Mouse (Mus musculus) neural tube, embryonic 12.5 days (tissue): ENCODE measurements around the gene Pbx1. TPM values are rescaled to one million over a fixed set of nuclear protein-coding genes. Genes with fewer than 3 reads are reported as not detected.

ENCODE experiments used
- ATAC-seq: fragments of 200-750 bp; cut with Nextera tagmentation; 2 replicates; pipeline ENCODE4 v1.8.0; 2017; ENCODE audit warnings: low read depth, mild to moderate bottlenecking, moderate TSS enrichment, moderate library complexity; ENCODE audit not compliant: low FRiP score
- H3K27ac ChIP-seq: fragments of 300-500 bp; sonication (generic); 2 replicates; pipeline ENCODE4 v1.5.1; 2016
- H3K27me3 ChIP-seq: fragments of 300-500 bp; sonication (generic); replicated peaks from 2 replicates; pipeline ENCODE4 v1.6.1; 2016; ENCODE audit warnings: mild to moderate bottlenecking
- H3K36me3 ChIP-seq: fragments of 300-500 bp; sonication (generic); 2 replicates; pipeline ENCODE4 v1.6.1; 2016; ENCODE audit warnings: mild to moderate bottlenecking
- H3K4me1 ChIP-seq: fragments of 300-500 bp; sonication (generic); 2 replicates; pipeline ENCODE4 v1.6.1; 2016
- H3K4me2 ChIP-seq: fragments of 300-500 bp; sonication (generic); replicated peaks from 2 replicates; pipeline ENCODE4 v1.6.1; 2016; ENCODE audit warnings: mild to moderate bottlenecking
- H3K4me3 ChIP-seq: fragments of 300-500 bp; sonication (generic); 2 replicates; pipeline ENCODE4 v1.5.1; 2016
- H3K9ac ChIP-seq: fragments of 300-500 bp; sonication (generic); 2 replicates; pipeline ENCODE4 v1.6.1; 2016; ENCODE audit warnings: mild to moderate bottlenecking
- H3K9me3 ChIP-seq: fragments of 300-500 bp; sonication (generic); 2 replicates; pipeline ENCODE4 v1.6.1; 2016; ENCODE audit warnings: mild to moderate bottlenecking
- WGBS: fragments of 180-500 bp; shearing (Covaris S2); methylation state at CpG from one replicate; pipeline ENCODE4 v1.1.7; 2016; 5-methylcytosine and 5-hydroxymethylcytosine counted together
- polyA plus RNA-seq: library from polyadenylated mRNA; unstranded; fragments of >200 nt; fragmentation: Nextera tagmentation; extraction: Ambion mirVana; gene quantifications from 2 replicates; pipeline ENCODE4 v1.2.1, GENCODE M21; 2016

The Pbx1 gene
- polyA plus RNA-seq, 1 experiment from 2014 or later = 43.9 TPM

DNA sequence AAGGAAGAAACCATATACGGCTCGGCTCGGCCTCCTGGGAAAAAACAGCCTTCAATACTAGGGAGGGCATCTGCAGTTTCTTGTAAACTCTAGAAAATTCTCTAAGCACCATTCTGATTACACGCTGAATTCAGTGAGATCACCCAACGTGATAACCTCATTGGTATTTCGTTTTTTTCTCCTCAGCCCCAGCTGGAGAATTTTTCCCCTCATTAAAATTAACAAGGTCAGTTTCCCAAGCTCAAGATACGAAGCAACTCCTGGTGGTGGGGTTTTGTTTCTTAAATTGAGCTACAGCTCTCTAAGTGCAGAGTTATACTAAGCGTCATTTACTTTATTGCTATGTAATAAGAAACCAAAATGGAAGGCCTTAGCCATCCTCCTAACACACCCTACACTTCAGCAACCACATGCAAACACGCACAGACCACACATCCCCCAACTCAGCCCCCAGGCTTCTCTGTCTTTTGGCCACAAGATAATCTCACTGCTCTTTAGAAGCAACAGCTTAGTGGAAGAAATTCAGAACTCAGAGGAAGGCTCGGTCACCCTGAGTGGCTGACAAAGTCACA lies 76.0 kb downstream of the Pbx1 start:
- Histone ChIP-seq H3K4me2 (peak overlapping the region; percentile 58; the same call in 1 of the 2 replicates), H3K4me1 (peaks cover 85% of the 10 kb centered on the region), H3K9me3 (no peaks in the 10 kb centered on the region), H3K9ac (no peak overlapping the region), H3K4me3 (no peak overlapping the region), H3K27me3 (no peaks in the 10 kb centered on the region), H3K27ac (no peak overlapping the region), H3K36me3 (no peaks in the 10 kb centered on the region; the same call in 1 of the 2 replicates)
- no peak for ATAC-seq
- WGBS = 40% methylated on average over 10 of the region's 10 CpGs

GRCm38 (mm10) chr1:168354934-168355333 lies 77.1 kb downstream of the Pbx1 start:
- Histone ChIP-seq H3K9me3 (no peaks in the 10 kb centered on the region), H3K36me3 (no peaks in the 10 kb centered on the region; the same call in 1 of the 2 replicates), H3K4me1 (peaks cover 90% of the 10 kb centered on the region), H3K27me3 (no peaks in the 10 kb centered on the region), H3K27ac (no peak overlapping the region), H3K9ac (no peak overlapping the region), H3K4me3 (no peak overlapping the region), H3K4me2 (peak overlapping the region; percentile 10; the same call in 1 of the 2 replicates)
- ATAC-seq = no peak
- WGBS = 16% methylated on average over 4 of the region's 4 CpGs

GRCm38 (mm10) chr1:168348036-168348784 lies 83.9 kb downstream of the Pbx1 start:
- Histone ChIP-seq H3K27me3 (no peaks in the 10 kb centered on the region), H3K36me3 (no peaks in the 10 kb centered on the region; the same call in 1 of the 2 replicates), H3K4me2 (no peak overlapping the region), H3K27ac (no peak overlapping the region), H3K9me3 (no peaks in the 10 kb centered on the region), H3K9ac (no peak overlapping the region), H3K4me3 (no peak overlapping the region), H3K4me1 (peaks cover 58% of the 10 kb centered on the region)
- ATAC-seq = no peak
- WGBS = 33% methylated on average over 8 of the region's 8 CpGs

DNA sequence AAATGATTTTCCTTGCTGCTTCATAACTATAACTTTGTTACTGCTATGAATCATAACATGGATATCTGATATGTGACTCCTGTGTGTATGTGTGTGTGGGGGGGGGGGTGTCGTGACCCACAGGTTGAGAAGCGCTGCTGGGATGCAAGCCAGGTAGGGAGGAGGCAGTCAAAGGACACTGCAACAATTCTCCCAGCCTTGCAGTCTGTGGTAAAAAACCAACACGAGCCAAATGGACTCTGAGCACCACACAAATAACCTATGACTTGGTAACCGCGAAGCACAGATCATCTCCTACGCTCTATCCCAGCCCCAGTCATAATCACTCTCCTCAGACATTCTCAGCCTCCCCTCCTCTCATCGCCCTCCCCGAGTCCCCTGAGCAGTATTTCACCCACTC lies 87.2 kb downstream of the Pbx1 start:
- Histone ChIP-seq H3K27me3 (no peaks in the 10 kb centered on the region), H3K4me3 (no peak overlapping the region), H3K36me3 (no peaks in the 10 kb centered on the region), H3K9ac (no peak overlapping the region), H3K4me2 (no peak overlapping the region), H3K4me1 (peaks cover 55% of the 10 kb centered on the region), H3K9me3 (no peaks in the 10 kb centered on the region), H3K27ac (no peak overlapping the region)
- no peak for ATAC-seq
- WGBS = 68% methylated on average over 8 of the region's 8 CpGs

- Histone ChIP-seq H3K9ac (no peak overlapping the region), H3K27ac (no peak overlapping the region), H3K36me3 (no peaks in the 10 kb centered on the region), H3K4me2 (no peak overlapping the region), H3K4me1 (peaks cover 49% of the 10 kb centered on the region), H3K9me3 (no peaks in the 10 kb centered on the region), H3K27me3 (no peaks in the 10 kb centered on the region), H3K4me3 (no peak overlapping the region)
- WGBS = 88% methylated on average over 5 of the region's 5 CpGs
- ATAC-seq = no peak
Observed at GRCm38 (mm10) chr1:168344262-168344661, 87.8 kb downstream of the Pbx1 start.

- Histone ChIP-seq H3K9me3 (no peaks in the 10 kb centered on the region), H3K4me3 (no peak overlapping the region), H3K27me3 (no peaks in the 10 kb centered on the region), H3K4me2 (peak overlapping the region; percentile 48), H3K36me3 (no peaks in the 10 kb centered on the region), H3K9ac (peak overlapping the region; percentile 49), H3K27ac (peak overlapping the region; percentile 72), H3K4me1 (peaks cover 39% of the 10 kb centered on the region)
- WGBS = 46% methylated on average over 6 of the region's 6 CpGs
- ATAC-seq = 0 out of 2 replicates have a peak, but pooled peaks have one; percentile 8
Observed at GRCm38 (mm10) chr1:168342269-168342668, 89.8 kb downstream of the Pbx1 start.

GRCm38 (mm10) chr1:168341863-168342262 lies 90.2 kb downstream of the Pbx1 start:
- peak overlapping the region; percentile 49 for H3K9ac ChIP-seq
- H3K9me3 ChIP-seq = no peaks in the 10 kb centered on the region
- peaks cover 39% of the 10 kb centered on the region for H3K4me1 ChIP-seq
- peak; percentile 78 for ATAC-seq
- no peaks in the 10 kb centered on the region for H3K27me3 ChIP-seq
- no peak overlapping the region for H3K4me3 ChIP-seq
- WGBS = 8% methylated on average over 12 of the region's 12 CpGs
- H3K27ac ChIP-seq = peak overlapping the region; percentile 72
- H3K36me3 ChIP-seq = no peaks in the 10 kb centered on the region
- peak overlapping the region; percentile 48 for H3K4me2 ChIP-seq

DNA sequence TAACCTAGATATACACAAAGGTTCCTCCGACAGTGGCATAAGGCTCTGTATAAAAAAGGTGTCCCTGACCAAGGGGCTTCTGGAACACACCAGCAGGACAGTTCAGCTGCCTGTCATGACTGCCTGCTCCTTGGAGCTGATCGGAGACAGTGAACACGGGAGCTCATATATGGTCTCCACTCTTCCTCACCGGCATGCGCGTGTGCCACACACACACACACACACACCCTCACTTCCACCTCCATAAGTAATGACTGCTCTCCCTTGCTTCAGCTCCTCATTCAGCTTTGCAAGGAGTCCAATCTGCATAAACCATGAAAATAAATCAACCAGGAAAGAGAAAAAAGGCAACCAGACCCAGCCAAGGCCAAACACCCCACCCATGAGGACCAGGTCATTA lies 90.7 kb downstream of the Pbx1 start:
- Histone ChIP-seq H3K9me3 (no peaks in the 10 kb centered on the region), H3K4me1 (peaks cover 39% of the 10 kb centered on the region), H3K27me3 (no peaks in the 10 kb centered on the region), H3K27ac (peak overlapping the region; percentile 72), H3K4me3 (no peak overlapping the region), H3K36me3 (no peaks in the 10 kb centered on the region), H3K4me2 (peak overlapping the region; percentile 48), H3K9ac (peak overlapping the region; percentile 49; the same call in 1 of the 2 replicates)
- ATAC-seq = 0 out of 2 replicates have a peak, but pooled peaks have one; percentile 56
- 58% methylated on average over 6 of the region's 6 CpGs for WGBS

DNA sequence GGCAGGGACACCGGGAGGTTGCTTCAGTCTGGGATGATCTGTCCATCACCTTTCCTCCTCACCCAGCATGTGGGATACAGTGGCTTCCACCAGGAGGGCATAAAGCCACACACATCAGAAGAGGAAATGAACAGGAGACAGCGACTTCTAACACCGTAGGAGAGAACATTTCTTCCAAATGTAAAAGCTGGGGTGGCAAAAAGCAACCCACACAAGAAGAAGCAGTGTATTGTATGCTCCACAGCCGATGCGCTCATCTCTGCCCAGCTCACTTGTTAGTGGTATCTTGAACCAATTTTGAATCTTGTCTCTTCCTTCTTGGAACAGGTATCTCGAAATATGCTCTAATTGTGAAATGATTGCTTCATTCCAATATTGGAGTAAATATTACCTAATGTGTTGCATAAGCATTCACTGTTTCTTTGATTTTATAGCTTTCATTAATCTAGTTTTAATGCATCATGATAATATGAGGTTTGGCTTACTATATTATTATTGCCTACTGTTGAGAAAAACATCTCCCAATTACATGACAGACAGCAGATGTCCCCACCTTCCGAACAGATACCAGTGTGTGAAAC lies 95.7 kb downstream of the Pbx1 start:
- WGBS = 92% methylated on average over 7 of the region's 7 CpGs

DNA sequence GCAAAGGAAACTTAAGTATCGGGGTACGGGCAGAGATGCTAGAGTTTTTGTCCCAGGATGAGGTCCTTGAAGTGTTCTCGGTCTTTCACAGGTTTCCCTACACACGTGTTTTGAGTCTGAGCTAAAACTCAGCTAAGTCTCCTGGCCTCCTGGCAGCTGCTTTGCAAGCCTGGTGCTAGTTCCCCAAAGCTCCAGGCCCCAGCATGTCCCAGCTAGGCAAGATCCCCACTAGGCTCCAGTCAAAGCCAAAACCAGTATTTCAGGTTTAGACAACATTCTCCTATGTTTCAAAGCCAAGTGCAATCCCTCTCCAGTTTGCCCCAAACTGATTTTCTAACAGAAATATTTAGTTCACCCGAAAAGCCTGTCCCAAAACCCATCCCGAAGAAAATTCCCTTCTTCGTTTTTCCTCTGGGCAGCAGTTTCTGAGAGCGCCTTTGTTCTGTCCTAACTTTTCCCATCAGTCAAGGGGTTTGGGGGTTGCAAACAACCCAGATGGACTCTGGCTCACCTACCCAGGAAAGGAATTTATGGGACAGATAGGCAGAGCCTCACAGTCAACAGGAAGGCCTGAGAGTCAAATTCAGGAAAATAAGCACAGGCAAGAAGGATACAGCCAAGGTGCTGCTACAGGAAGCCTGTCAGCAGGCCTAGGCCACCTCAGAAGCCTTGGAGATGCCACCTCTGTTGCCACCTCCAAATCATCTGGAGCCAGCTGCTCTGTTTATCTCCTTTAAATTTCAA lies 97.1 kb downstream of the Pbx1 start:
- no peak overlapping the region for H3K27ac ChIP-seq
- WGBS = 93% methylated on average over 8 of the region's 8 CpGs
- no peaks in the 10 kb centered on the region for H3K27me3 ChIP-seq
- H3K4me2 ChIP-seq = no peak overlapping the region
- no peak overlapping the region for H3K4me3 ChIP-seq
- no peak overlapping the region for H3K9ac ChIP-seq
- peaks cover 10% of the 10 kb centered on the region for H3K4me1 ChIP-seq
- no peaks in the 10 kb centered on the region for H3K9me3 ChIP-seq
- ATAC-seq = no peak
- H3K36me3 ChIP-seq = peaks cover 5% of the 10 kb centered on the region; the same call in 1 of the 2 replicates

More for the DNA sequence above, 95.7 kb downstream of the Pbx1 start:
- peaks cover 5% of the 10 kb centered on the region; the same call in 1 of the 2 replicates for H3K36me3 ChIP-seq
- H3K27me3 ChIP-seq = no peaks in the 10 kb centered on the region
- no peak overlapping the region for H3K4me2 ChIP-seq
- no peak overlapping the region for H3K9ac ChIP-seq
- peaks cover 8% of the 10 kb centered on the region for H3K4me1 ChIP-seq
- ATAC-seq = no peak
- no peak overlapping the region for H3K27ac ChIP-seq
- H3K9me3 ChIP-seq = no peaks in the 10 kb centered on the region
- H3K4me3 ChIP-seq = no peak overlapping the region

- no peak overlapping the region for H3K9ac ChIP-seq
- H3K4me1 ChIP-seq = peaks cover 38% of the 10 kb centered on the region
Observed at GRCm38 (mm10) chr1:168332056-168332455, 100.0 kb downstream of the Pbx1 start.

GRCm38 (mm10) chr1:168328236-168328605 lies 103.8 kb downstream of the Pbx1 start:
- Histone ChIP-seq H3K9ac (no peak overlapping the region), H3K9me3 (no peaks in the 10 kb centered on the region), H3K27ac (no peak overlapping the region), H3K36me3 (no peaks in the 10 kb centered on the region), H3K27me3 (no peaks in the 10 kb centered on the region), H3K4me3 (no peak overlapping the region), H3K4me2 (no peak overlapping the region), H3K4me1 (peaks cover 74% of the 10 kb centered on the region)
- 55% methylated on average over 3 of the region's 3 CpGs for WGBS
- 0 out of 2 replicates have a peak, but pooled peaks have one; percentile 3 for ATAC-seq

More at GRCm38 (mm10) chr1:168332056-168332455, 100.0 kb downstream of the Pbx1 start:
- H3K27ac ChIP-seq = no peak overlapping the region
- H3K36me3 ChIP-seq = peaks cover 5% of the 10 kb centered on the region; the same call in 1 of the 2 replicates
- no peak overlapping the region for H3K4me2 ChIP-seq
- no peaks in the 10 kb centered on the region for H3K27me3 ChIP-seq
- 92% methylated on average over 9 of the region's 9 CpGs for WGBS
- no peaks in the 10 kb centered on the region for H3K9me3 ChIP-seq
- no peak overlapping the region for H3K4me3 ChIP-seq
- no peak for ATAC-seq
